Mouse (Mus musculus) thymus, adult 2 months (tissue): ENCODE results near the gene Ube2e3.

ENCODE experiments used
- CTCF ChIP-seq: fragments of 200-500 bp; IDR thresholded peaks from 2 replicates; pipeline ENCODE4 v1.5.1; 2012; ENCODE audit warnings: mild to moderate bottlenecking, control low read depth, low read length, moderate library complexity, borderline replicate concordance; ENCODE audit not compliant: control insufficient read depth, poor library complexity, insufficient read depth; ENCODE audit errors: extremely low read depth
- POLR2A ChIP-seq: fragments of 200-500 bp; IDR thresholded peaks from 2 replicates; pipeline ENCODE4 v1.6.1; 2012; ENCODE audit warnings: mild to moderate bottlenecking, low read length, control low read depth, moderate library complexity; ENCODE audit not compliant: control insufficient read depth, poor library complexity, insufficient read depth; ENCODE audit errors: extremely low read depth

GRCm38 (mm10) chr2:78888190-78888589 lies 20.3 kb downstream of the Ube2e3 start:
- TF ChIP-seq CTCF (no peak), POLR2A (no peak)
